Mouse (Mus musculus) heart, postnatal 0 days (tissue): ENCODE results near the gene Slc5a6. TPM values are rescaled to one million over a fixed set of nuclear protein-coding genes. Genes with fewer than 3 reads are reported as not detected.
"Not testable (repeated sequence)": the region's sequence is repeated elsewhere in the genome, so short reads cannot be mapped to it uniquely, and the experiment has no call there.

Experiments
- ATAC-seq: fragments of 200-750 bp; cut with Nextera tagmentation; 2 replicates; pipeline ENCODE4 v1.8.0; 2017; ENCODE audit warnings: low read depth, moderate number of reproducible peaks, moderate library complexity; ENCODE audit not compliant: insufficient read depth
- DNase-seq: peaks from one replicate; pipeline ENCODE4 v3.0.0-alpha.2; 2016; ENCODE audit warnings: low spot score
- H3K27ac ChIP-seq: fragments of 300-500 bp; sonication (generic); 2 replicates; pipeline ENCODE4 v1.5.1; 2014; ENCODE audit warnings: low read depth, mild to moderate bottlenecking
- H3K27me3 ChIP-seq: fragments of 300-500 bp; sonication (generic); 2 replicates; pipeline ENCODE4 v1.6.1; 2014; ENCODE audit warnings: low read length, mixed read lengths; ENCODE audit not compliant: control insufficient read depth, insufficient read depth
- H3K36me3 ChIP-seq: fragments of 300-500 bp; sonication (generic); replicated peaks from 2 replicates; pipeline ENCODE4 v1.6.1; 2014; ENCODE audit warnings: low read length, mixed read lengths; ENCODE audit not compliant: control insufficient read depth, insufficient read depth
- H3K4me1 ChIP-seq: fragments of 300-500 bp; sonication (generic); 2 replicates; pipeline ENCODE4 v1.6.1; 2014; ENCODE audit warnings: antibody characterized with exemption; ENCODE audit not compliant: control insufficient read depth, insufficient read depth
- H3K4me2 ChIP-seq: fragments of 300-500 bp; sonication (generic); 2 replicates; pipeline ENCODE4 v1.6.1; 2014; ENCODE audit warnings: low read depth, mild to moderate bottlenecking, low read length, moderate library complexity
- H3K4me3 ChIP-seq: fragments of 300-500 bp; sonication (generic); 2 replicates; pipeline ENCODE4 v1.5.1; 2014; ENCODE audit warnings: low read depth, low read length
- H3K9ac ChIP-seq: fragments of 300-500 bp; sonication (generic); replicated peaks from 2 replicates; pipeline ENCODE4 v1.6.1; 2014; ENCODE audit warnings: low read depth, low read length, mixed read lengths
- H3K9me3 ChIP-seq: fragments of 300-500 bp; sonication (generic); replicated peaks from 2 replicates; pipeline ENCODE4 v1.6.1; 2016; ENCODE audit warnings: low read length; ENCODE audit not compliant: control insufficient read depth
- CTCF ChIP-seq: IDR thresholded peaks from 2 replicates; pipeline ENCODE4 v1.5.1; 2016; ENCODE audit warnings: antibody characterized with exemption, control low read depth, low read depth
- EP300 ChIP-seq: IDR thresholded peaks from 2 replicates; pipeline ENCODE4 v1.6.1; 2016; ENCODE audit warnings: antibody characterized with exemption, low read depth
- WGBS: fragments of 180-500 bp; shearing (Covaris S2); extraction: QIAGEN DNeasy Blood & Tissue Kit; methylation state at CpG from one replicate; pipeline ENCODE4 v1.1.7; 2014; 5-methylcytosine and 5-hydroxymethylcytosine counted together
- polyA plus RNA-seq: library from polyadenylated mRNA; unstranded; fragments of >200 nt; fragmentation: Nextera tagmentation; extraction: Ambion mirVana; gene quantifications from 2 replicates; pipeline ENCODE4 v1.2.1, GENCODE M21; 2015
- total RNA-seq: library from RNA; depleted of rRNA; stranded (reverse); fragments of >200 nt; gene quantifications from 2 replicates; pipeline ENCODE4 v1.2.3, GENCODE M21; 2014; ENCODE audit warnings: low replicate concordance

Slc5a6 gene
- total and polyA plus RNA-seq, 2 experiments from 2014 or later: 5.2 to 7.7 TPM

DNA sequence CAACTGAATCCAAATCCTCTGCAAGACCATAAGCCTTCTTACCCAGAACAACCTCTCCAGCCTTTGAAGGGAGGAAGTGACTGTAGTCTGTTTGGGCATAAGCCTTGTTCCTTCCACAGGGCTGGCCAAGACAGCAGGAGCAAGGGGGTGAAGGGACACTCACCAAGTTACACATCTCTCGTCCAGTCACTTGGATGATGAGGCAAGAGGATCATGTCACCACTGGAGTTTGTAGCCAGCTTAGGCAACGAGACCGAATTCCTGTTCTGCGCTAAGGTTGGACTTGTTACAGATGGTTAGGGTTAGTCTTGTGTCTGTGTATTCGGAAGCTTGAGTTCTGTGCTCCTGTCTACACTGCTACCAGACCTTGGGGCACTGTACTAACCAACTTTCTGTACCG lies 14.1 kb downstream of the Slc5a6 start:
- DNase-seq: no peak
- no peak overlapping the region for H3K27ac ChIP-seq
- no peak overlapping the region for H3K4me2 ChIP-seq
- no peak overlapping the region for H3K4me3 ChIP-seq
- H3K27me3 ChIP-seq: no peaks in the 10 kb centered on the region
- no peak for TF ChIP-seq CTCF
- TF ChIP-seq EP300: no peak
- peaks cover 19% of the 10 kb centered on the region for H3K36me3 ChIP-seq
- H3K9me3 ChIP-seq: no peaks in the 10 kb centered on the region
- ATAC-seq: no peak
- WGBS: 88% methylated on average over 6 of the region's 6 CpGs
- no peak overlapping the region for H3K9ac ChIP-seq
- no peaks in the 10 kb centered on the region for H3K4me1 ChIP-seq

DNA sequence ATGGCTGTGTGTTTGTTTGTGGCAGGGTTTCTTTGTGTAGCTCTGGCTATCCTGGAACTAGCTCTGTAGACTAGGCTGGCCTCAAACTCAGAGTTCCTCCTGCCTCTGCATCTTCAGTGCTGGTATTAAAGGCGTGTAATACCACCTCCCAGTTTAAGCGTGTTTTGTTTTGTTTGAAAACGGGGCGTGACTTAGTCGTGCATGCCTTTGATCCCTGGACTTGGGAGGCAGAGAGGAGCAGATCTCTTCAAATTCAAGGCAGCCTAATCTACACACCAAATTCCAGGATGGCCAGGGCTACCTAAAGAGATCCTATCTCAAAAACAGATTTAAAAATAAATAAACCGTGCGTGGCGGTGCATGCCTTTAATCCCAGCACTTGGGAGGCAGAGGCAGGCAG lies 17.2 kb downstream of the Slc5a6 start:
- Histone ChIP-seq H3K4me3 (no peak overlapping the region), H3K27me3 (no peaks in the 10 kb centered on the region), H3K36me3 (no peaks in the 10 kb centered on the region; the same call in 1 of the 2 replicates), H3K4me1 (no peaks in the 10 kb centered on the region), H3K9ac (no peak overlapping the region), H3K9me3 (no peaks in the 10 kb centered on the region), H3K27ac (no peak overlapping the region), H3K4me2 (no peak overlapping the region)
- 82% methylated on average over 8 of the region's 8 CpGs for WGBS
- TF ChIP-seq EP300 (no peak), CTCF (no peak)
- ATAC-seq (no peak), DNase-seq (no peak)

GRCm38 (mm10) chr5:31030926-31031325 lies 17.8 kb downstream of the Slc5a6 start:
- Histone ChIP-seq H3K9me3 (no peaks in the 10 kb centered on the region), H3K4me2 (no peak overlapping the region), H3K36me3 (no peaks in the 10 kb centered on the region), H3K4me1 (no peaks in the 10 kb centered on the region), H3K9ac (no peak overlapping the region), H3K27me3 (no peaks in the 10 kb centered on the region), H3K4me3 (no peak overlapping the region), H3K27ac (no peak overlapping the region)
- 83% methylated on average over 4 of the region's 4 CpGs for WGBS
- ATAC-seq (no peak), DNase-seq (no peak)
- no peak for TF ChIP-seq EP300
- TF ChIP-seq CTCF: no peak

- no peak for TF ChIP-seq EP300
- no peak for TF ChIP-seq CTCF
Observed at GRCm38 (mm10) chr5:31024641-31025040, 24.1 kb downstream of the Slc5a6 start.

GRCm38 (mm10) chr5:31023254-31023653 lies 25.5 kb downstream of the Slc5a6 start:
- H3K4me2 ChIP-seq: no peak overlapping the region
- no peaks in the 10 kb centered on the region for H3K9me3 ChIP-seq
- no peak overlapping the region for H3K27ac ChIP-seq
- WGBS: 17% methylated on average over 4 of the region's 4 CpGs
- H3K36me3 ChIP-seq: no peaks in the 10 kb centered on the region
- no peaks in the 10 kb centered on the region for H3K4me1 ChIP-seq
- H3K27me3 ChIP-seq: no peaks in the 10 kb centered on the region
- no peak for ATAC-seq
- no peak for DNase-seq
- H3K9ac ChIP-seq: no peak overlapping the region
- H3K4me3 ChIP-seq: no peak overlapping the region
- TF ChIP-seq EP300: no peak
- TF ChIP-seq CTCF: no peak

More at GRCm38 (mm10) chr5:31024641-31025040, 24.1 kb downstream of the Slc5a6 start:
- Histone ChIP-seq H3K4me1 (no peaks in the 10 kb centered on the region), H3K4me3 (no peak overlapping the region), H3K36me3 (no peaks in the 10 kb centered on the region), H3K4me2 (no peak overlapping the region), H3K27me3 (no peaks in the 10 kb centered on the region), H3K27ac (no peak overlapping the region), H3K9ac (no peak overlapping the region), H3K9me3 (no peaks in the 10 kb centered on the region)
- ATAC-seq: no peak
- DNase-seq: no peak

DNA sequence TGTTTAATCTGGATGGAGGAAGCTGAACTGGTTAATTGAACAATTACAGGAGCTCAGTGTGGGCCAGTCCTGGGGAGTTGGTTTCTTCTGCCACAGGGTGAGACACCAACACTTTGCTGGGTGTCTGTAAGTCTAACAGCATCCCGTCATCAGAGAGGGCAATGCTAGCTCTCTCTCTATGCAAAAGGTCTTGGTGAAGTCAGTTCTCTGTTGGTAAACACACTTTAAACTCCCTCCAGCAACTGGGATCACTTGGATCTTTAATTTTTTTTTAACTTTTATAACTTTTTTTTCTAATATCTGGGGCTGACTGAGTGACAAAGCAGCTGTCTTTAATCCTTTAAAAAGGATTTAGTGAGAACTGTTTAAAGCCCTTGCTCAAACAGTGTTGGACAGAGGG lies 26.0 kb downstream of the Slc5a6 start:
- no peak for ATAC-seq
- TF ChIP-seq CTCF: no peak
- H3K4me3 ChIP-seq: no peak overlapping the region
- H3K9me3 ChIP-seq: no peaks in the 10 kb centered on the region
- WGBS: 66% methylated on average over 1 of the region's 1 CpGs
- no peak overlapping the region for H3K9ac ChIP-seq
- H3K36me3 ChIP-seq: no peaks in the 10 kb centered on the region
- no peaks in the 10 kb centered on the region for H3K27me3 ChIP-seq
- no peak overlapping the region for H3K4me2 ChIP-seq
- H3K27ac ChIP-seq: no peak overlapping the region
- DNase-seq: no peak
- no peaks in the 10 kb centered on the region for H3K4me1 ChIP-seq

DNA sequence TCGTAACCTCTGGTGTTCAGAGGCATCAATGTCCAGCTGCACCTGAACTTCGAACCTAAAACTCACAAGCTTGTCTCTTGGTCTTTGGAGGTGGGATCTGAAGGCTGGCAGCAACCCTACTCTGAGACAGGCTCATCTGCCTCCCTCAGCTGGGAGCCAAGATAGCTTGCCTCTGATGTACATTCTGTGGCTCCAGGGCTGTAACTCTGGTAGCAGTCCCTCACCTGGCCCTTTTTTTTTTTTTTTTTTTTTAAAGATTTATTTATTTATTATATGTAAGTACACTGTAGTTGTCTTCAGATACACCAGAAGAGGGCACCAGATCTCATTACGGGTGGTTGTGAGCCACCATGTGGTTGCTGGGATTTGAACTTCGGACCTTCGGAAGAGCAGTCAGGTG lies 26.9 kb downstream of the Slc5a6 start:
- 83% methylated on average over 4 of the region's 5 CpGs for WGBS
- not testable (repeated sequence) for H3K9me3 ChIP-seq, ATAC-seq, H3K36me3 ChIP-seq, H3K27me3 ChIP-seq, H3K9ac ChIP-seq, H3K4me3 ChIP-seq, H3K27ac ChIP-seq, H3K4me1 ChIP-seq, H3K4me2 ChIP-seq, DNase-seq
